Mouse (Mus musculus) testis, adult 2 months (tissue): ENCODE measurements around the gene Syn3. TPM values are rescaled to one million over a fixed set of nuclear protein-coding genes. Genes with fewer than 3 reads are reported as not detected.
A peak's percentile ranks its signal among the peaks of the same experiment; 100 is the strongest.

Source experiments
- H3K27ac ChIP-seq: fragments of 200-500 bp; 2 replicates; pipeline ENCODE4 v1.5.1; 2012; ENCODE audit warnings: low read depth, low read length; ENCODE audit not compliant: control insufficient read depth, insufficient read depth
- H3K27me3 ChIP-seq: fragments of 200-500 bp; 2 replicates; pipeline ENCODE4 v1.6.1; 2012; ENCODE audit warnings: mild to moderate bottlenecking, low read length, moderate library complexity; ENCODE audit not compliant: control insufficient read depth, insufficient read depth
- H3K36me3 ChIP-seq: fragments of 200-500 bp; 2 replicates; pipeline ENCODE4 v1.6.1; 2012; ENCODE audit warnings: mild to moderate bottlenecking, low read length; ENCODE audit not compliant: control insufficient read depth, insufficient read depth
- H3K4me1 ChIP-seq: fragments of 200-500 bp; 2 replicates; pipeline ENCODE4 v1.6.1; 2012; ENCODE audit warnings: low read length; ENCODE audit not compliant: control insufficient read depth, insufficient read depth
- H3K4me3 ChIP-seq: fragments of 200-500 bp; 2 replicates; pipeline ENCODE4 v1.5.1; 2012; ENCODE audit warnings: low read depth, mild to moderate bottlenecking, low read length, moderate library complexity, mixed read lengths; ENCODE audit not compliant: control insufficient read depth
- CTCF ChIP-seq: fragments of 200-500 bp; IDR thresholded peaks from 2 replicates; pipeline ENCODE4 v1.5.1; 2012; ENCODE audit warnings: low read depth, mild to moderate bottlenecking, inconsistent platforms, low read length, moderate library complexity; ENCODE audit not compliant: control insufficient read depth, insufficient read depth, insufficient replicate concordance
- POLR2A ChIP-seq: fragments of 200-500 bp; IDR thresholded peaks from 2 replicates; pipeline ENCODE4 v1.6.1; 2012; ENCODE audit warnings: low read depth, mild to moderate bottlenecking, inconsistent platforms, low read length, moderate library complexity; ENCODE audit not compliant: control insufficient read depth
- polyA plus RNA-seq: library from polyadenylated mRNA; depleted of rRNA; stranded (reverse); fragments of >200 nt; gene quantifications from 2 replicates; pipeline ENCODE4 v1.2.3, GENCODE M21; 2012

Gene Syn3
- polyA plus RNA-seq, 1 experiment = 0.84 TPM

DNA sequence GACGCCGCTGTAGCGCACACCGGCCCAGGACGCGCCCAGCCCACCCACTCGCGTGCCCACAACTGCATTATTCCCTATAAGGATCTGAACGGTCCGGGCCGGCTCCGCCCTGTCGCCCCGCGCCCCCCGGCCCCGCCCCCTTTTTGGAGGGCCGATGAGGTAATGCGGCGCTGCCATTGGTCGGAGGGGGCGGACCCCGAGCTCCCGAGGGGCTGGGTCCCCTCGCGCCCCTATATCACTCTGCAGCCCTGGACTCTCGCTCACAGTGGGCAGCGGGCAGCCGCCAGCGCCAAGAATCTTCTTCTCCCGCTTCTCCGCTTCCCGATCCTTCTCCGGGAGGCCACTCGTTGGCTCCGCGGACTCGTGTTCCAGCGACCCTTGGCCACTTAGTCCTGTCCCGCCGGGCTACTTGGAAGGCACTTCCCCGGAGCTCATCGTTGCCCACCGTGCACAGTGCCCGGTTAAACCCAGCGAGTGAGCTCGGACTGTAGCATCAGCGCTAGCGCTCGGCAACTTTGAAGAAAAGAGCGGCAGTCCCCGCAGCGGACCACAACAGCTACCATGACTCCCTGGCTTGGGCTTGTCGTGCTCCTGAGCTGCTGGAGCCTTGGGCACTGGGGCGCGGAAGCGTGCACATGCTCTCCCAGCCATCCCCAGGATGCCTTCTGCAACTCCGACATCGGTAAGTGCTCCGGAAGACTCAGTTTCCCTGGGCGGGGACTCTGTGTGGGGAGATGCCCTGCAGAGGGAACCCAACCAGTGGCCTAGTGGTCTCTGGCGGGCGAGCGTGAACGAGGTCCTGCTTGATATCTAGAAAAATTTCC is 198.2 kb downstream of the Syn3 start, which contains the start of gene Timp3:
TSS of gene Timp3 (plus strand) at position 80 of the 824 bp plus-strand sequence.
- Histone ChIP-seq H3K4me1 (peaks cover 19% of the 10 kb centered on the region), H3K4me3 (peak within 1 kb of the TSS; percentile 83), H3K27me3 (no peaks in the 10 kb centered on the region), H3K36me3 (no peaks in the 10 kb centered on the region), H3K27ac (peak within 1 kb of the TSS; percentile 80)
- TF ChIP-seq POLR2A (peak; percentile 57; the same call in 1 of the 2 replicates), CTCF (no peak)

- Histone ChIP-seq H3K27ac (no peak overlapping the region), H3K4me1 (peaks cover 19% of the 10 kb centered on the region), H3K4me3 (peak overlapping the region; percentile 33; the same call in 1 of the 2 replicates), H3K27me3 (no peaks in the 10 kb centered on the region), H3K36me3 (no peaks in the 10 kb centered on the region)
- TF ChIP-seq POLR2A (no peak), CTCF (no peak)
These were observed 198.9 kb downstream of the Syn3 start for GRCm38 (mm10) chr10:86299795-86300194.

DNA sequence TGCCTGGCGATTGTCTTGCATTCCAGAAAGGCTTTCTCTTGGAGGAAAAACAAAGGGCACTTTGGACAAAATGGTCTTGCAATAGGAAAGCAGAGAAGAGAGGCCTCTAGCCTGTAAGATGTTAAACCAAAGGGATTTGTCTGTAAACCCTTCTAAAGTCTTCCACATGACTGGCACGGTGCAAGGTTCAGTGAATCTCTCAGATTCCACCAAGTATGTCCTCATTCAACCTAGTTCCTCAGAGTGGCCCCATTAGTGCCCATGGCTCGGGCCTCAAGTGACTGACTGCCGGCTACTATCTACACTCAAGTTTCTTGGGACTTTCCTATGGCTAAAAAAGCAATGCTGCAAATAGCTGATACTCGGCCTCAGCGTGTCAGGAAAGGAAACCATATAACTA is 200.4 kb downstream of the Syn3 start:
- Histone ChIP-seq H3K4me1 (peaks cover 19% of the 10 kb centered on the region), H3K4me3 (no peak overlapping the region), H3K27ac (no peak overlapping the region), H3K27me3 (no peaks in the 10 kb centered on the region), H3K36me3 (no peaks in the 10 kb centered on the region)
- TF ChIP-seq CTCF (no peak), POLR2A (no peak)

DNA sequence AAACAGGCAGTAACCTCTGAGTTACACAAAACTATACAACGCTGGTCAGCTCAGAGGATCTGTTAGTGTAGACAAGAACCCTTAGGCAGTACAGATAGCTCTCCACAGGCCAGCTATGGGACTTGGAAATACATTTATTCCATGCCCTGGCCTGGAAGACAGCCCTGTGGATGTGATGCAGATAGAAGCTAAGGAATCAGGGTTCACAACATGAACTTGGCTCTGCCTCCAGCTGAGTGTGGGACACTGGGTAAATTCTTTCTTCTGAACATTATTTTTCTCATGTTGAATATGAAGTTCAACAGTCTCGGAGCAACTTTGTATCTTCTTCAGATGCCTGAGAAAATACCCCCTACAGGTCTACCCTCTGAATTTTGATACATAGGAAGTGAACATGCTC is 201.4 kb downstream of the Syn3 start:
- Histone ChIP-seq H3K36me3 (no peaks in the 10 kb centered on the region), H3K4me1 (peaks cover 19% of the 10 kb centered on the region), H3K27me3 (no peaks in the 10 kb centered on the region), H3K4me3 (no peak overlapping the region), H3K27ac (no peak overlapping the region)
- TF ChIP-seq POLR2A (no peak), CTCF (no peak)

- H3K4me3 ChIP-seq = peak overlapping the region; percentile 35
- no peaks in the 10 kb centered on the region for H3K36me3 ChIP-seq
- no peak for TF ChIP-seq POLR2A
- peak; percentile 94 for TF ChIP-seq CTCF
- no peak overlapping the region for H3K27ac ChIP-seq
- H3K27me3 ChIP-seq = no peaks in the 10 kb centered on the region
- peaks cover 19% of the 10 kb centered on the region for H3K4me1 ChIP-seq
These were observed 202.6 kb downstream of the Syn3 start for GRCm38 (mm10) chr10:86296111-86296510.

DNA sequence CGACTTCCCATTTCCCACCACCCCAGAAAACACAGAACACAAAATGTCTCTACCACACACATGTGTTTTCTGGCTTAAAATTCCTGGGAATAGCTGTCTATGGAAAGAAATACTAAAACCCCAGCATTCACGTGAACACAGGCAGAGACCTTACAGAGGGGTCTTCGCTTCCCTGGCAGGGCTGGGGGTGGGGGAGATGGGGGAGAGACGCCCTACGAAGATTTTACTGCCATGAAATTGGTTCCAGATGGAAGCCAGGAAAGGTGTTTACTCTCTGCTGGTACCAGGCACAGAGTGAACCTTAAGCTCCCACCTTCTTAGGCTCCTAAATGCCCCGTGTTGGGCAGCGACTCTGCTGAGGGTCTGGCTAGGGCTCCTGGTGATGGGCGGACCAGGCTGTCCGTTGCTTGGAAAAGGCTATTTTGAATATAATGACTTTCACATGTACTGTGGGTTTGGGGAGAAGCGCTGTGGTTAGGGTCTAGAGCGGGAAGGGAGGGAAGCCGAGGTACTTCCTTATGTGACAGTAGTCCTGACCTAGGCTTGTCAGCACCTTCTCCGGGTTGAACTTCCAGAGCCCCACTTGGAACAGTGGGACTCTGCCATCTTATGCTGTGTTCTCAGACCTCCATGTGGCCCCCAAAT is 203.1 kb downstream of the Syn3 start:
- no peak overlapping the region for H3K27ac ChIP-seq
- TF ChIP-seq CTCF (no peak), POLR2A (no peak)
- H3K36me3 ChIP-seq = no peaks in the 10 kb centered on the region
- H3K4me3 ChIP-seq = peak overlapping the region; percentile 35
- no peaks in the 10 kb centered on the region for H3K27me3 ChIP-seq
- peaks cover 14% of the 10 kb centered on the region for H3K4me1 ChIP-seq

DNA sequence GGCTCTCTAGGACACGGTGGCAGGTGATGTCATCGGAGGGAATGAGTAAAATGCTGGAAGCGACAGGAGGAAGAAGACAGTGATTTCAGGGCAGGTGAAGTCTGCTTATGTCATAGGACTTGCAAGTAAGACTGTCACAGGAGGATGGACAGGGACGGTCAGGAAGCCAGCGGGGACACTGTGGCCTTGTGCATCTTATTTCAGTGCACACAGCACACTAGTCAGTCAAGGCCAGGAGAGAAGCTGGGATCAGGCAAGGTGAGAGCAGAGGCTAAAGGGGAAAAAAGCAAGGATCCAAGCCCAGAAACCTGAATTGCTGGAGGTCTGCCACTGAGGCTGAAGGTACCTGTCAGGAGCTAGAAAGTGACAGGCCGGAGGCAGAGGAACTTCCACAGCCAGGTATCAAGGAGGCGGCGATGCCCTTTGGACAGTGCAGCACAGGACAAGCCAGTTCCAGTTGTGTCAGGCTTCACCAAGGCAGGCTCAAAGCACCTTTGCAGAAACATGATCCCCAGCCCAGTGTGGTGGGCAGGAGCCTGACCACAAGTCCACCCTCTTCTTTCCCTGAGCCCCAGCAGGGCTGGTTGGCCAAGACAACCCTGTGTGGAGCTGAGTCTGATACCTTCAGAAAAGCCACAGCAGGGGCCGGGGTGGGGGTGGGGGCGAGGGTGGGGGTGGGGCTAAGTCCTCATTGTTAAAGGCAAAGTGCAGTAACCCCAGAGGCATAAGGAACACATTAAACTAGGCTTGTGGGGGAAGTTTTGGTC is 203.9 kb downstream of the Syn3 start:
- peaks cover 7% of the 10 kb centered on the region for H3K4me1 ChIP-seq
- H3K27me3 ChIP-seq = no peaks in the 10 kb centered on the region
- no peaks in the 10 kb centered on the region for H3K36me3 ChIP-seq
- H3K27ac ChIP-seq = no peak overlapping the region
- TF ChIP-seq POLR2A (no peak), CTCF (no peak)
- no peak overlapping the region for H3K4me3 ChIP-seq
